Mouse (Mus musculus) CD4-positive, CD25-positive, alpha-beta regulatory T cell, adult 2 months (primary cell): ENCODE data around the gene Jarid2.
"Not testable (repeated sequence)": the region's sequence is repeated elsewhere in the genome, so short reads cannot be mapped to it uniquely, and the experiment has no call there.

Experiments
- DNase-seq: peaks from one replicate; pipeline ENCODE4 v3.0.0-alpha.2; 2012; ENCODE audit warnings: low read depth, low spot score

The Jarid2 gene

GRCm38 (mm10) chr13:44729424-44729971 lies at the start of gene Jarid2:
TSS of gene Jarid2 (plus strand) at chr13:44729474.
- peak; percentile 51 for DNase-seq

- no peak for DNase-seq
These were observed 48.2 kb upstream of the Jarid2 start for GRCm38 (mm10) chr13:44681051-44681450.

GRCm38 (mm10) chr13:44688140-44688539 lies 41.1 kb upstream of the Jarid2 start:
- no peak for DNase-seq

GRCm38 (mm10) chr13:44697628-44698027 lies 31.6 kb upstream of the Jarid2 start:
- no peak for DNase-seq

- DNase-seq: no peak
These were observed 25.1 kb upstream of the Jarid2 start for GRCm38 (mm10) chr13:44704036-44704801.

GRCm38 (mm10) chr13:44705031-44705742 lies 24.1 kb upstream of the Jarid2 start:
- no peak for DNase-seq

GRCm38 (mm10) chr13:44705743-44706044 lies 23.6 kb upstream of the Jarid2 start:
- no peak for DNase-seq

GRCm38 (mm10) chr13:44706206-44706915 lies 22.9 kb upstream of the Jarid2 start:
- no peak for DNase-seq

GRCm38 (mm10) chr13:44707176-44707575 lies 22.1 kb upstream of the Jarid2 start:
- DNase-seq: no peak

- no peak for DNase-seq
These were observed 20.8 kb upstream of the Jarid2 start for GRCm38 (mm10) chr13:44708336-44709017.

GRCm38 (mm10) chr13:44709747-44710480 lies 19.4 kb upstream of the Jarid2 start:
- DNase-seq: no peak

- DNase-seq: no peak
These were observed 18.2 kb upstream of the Jarid2 start for GRCm38 (mm10) chr13:44711062-44711461.

GRCm38 (mm10) chr13:44711882-44712281 lies 17.4 kb upstream of the Jarid2 start:
- no peak for DNase-seq

GRCm38 (mm10) chr13:44715187-44715885 lies 13.9 kb upstream of the Jarid2 start:
- DNase-seq: no peak

- no peak for DNase-seq
These were observed 11.4 kb upstream of the Jarid2 start for GRCm38 (mm10) chr13:44717838-44718237.

- DNase-seq: not testable (repeated sequence)
These were observed 10.8 kb upstream of the Jarid2 start for GRCm38 (mm10) chr13:44718465-44718864.

- DNase-seq: no peak
These were observed 9.2 kb upstream of the Jarid2 start for GRCm38 (mm10) chr13:44720094-44720493.

- no peak for DNase-seq
These were observed 7.3 kb upstream of the Jarid2 start for GRCm38 (mm10) chr13:44721891-44722547.

GRCm38 (mm10) chr13:44723522-44723921 lies 5.8 kb upstream of the Jarid2 start:
- DNase-seq: not testable (repeated sequence)
